Mouse (Mus musculus) right cerebral cortex, postnatal 36 days (tissue): ENCODE results near the gene Galntl5.
"Not testable (repeated sequence)": the region's sequence is repeated elsewhere in the genome, so short reads cannot be mapped to it uniquely, and the experiment has no call there.

Experiments used
- DNase-seq, 2 experiments: peaks; one replicate each; pipeline ENCODE4 v3.0.0; 2022; ENCODE audit warnings: low spot score in 2 of 2, mixed read lengths in 1 of 2

Gene Galntl5

GRCm38 (mm10) chr5:25190521-25190920 is 9.3 kb downstream of the Galntl5 start:
- no peak for DNase-seq

- no peak for DNase-seq
These were observed 30.6 kb downstream of the Galntl5 start for GRCm38 (mm10) chr5:25211872-25212271.

GRCm38 (mm10) chr5:25213216-25213615 is 32.0 kb downstream of the Galntl5 start:
- DNase-seq = not testable (repeated sequence)

- DNase-seq = peak in 1 of 2 experiments; percentile 9
These were observed 33.7 kb downstream of the Galntl5 start for GRCm38 (mm10) chr5:25215006-25215405.

DNA sequence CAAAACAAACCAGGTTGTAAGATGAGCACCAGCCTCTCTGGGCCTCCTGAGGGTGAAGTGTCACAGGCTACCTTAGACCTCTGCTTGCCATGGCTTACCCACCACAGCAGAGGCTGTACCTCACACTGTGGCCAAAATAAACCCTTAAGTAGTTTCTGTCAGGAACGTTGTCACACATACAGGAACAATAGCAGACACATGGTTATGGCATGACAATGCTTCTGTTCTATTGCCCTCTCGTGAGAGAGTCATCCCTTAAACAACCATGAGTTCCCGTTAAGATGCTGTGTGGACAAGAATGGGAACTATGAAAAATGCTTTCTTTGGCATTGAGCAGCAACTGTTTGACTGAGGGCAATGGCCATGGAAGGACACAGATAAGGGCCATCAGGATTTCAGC is 40.3 kb downstream of the Galntl5 start, which contains the start of gene Galnt11:
Gene Galnt11, plus strand, starts transcription at position 301 of the 400 bp plus-strand sequence.
- no peak for DNase-seq

DNA sequence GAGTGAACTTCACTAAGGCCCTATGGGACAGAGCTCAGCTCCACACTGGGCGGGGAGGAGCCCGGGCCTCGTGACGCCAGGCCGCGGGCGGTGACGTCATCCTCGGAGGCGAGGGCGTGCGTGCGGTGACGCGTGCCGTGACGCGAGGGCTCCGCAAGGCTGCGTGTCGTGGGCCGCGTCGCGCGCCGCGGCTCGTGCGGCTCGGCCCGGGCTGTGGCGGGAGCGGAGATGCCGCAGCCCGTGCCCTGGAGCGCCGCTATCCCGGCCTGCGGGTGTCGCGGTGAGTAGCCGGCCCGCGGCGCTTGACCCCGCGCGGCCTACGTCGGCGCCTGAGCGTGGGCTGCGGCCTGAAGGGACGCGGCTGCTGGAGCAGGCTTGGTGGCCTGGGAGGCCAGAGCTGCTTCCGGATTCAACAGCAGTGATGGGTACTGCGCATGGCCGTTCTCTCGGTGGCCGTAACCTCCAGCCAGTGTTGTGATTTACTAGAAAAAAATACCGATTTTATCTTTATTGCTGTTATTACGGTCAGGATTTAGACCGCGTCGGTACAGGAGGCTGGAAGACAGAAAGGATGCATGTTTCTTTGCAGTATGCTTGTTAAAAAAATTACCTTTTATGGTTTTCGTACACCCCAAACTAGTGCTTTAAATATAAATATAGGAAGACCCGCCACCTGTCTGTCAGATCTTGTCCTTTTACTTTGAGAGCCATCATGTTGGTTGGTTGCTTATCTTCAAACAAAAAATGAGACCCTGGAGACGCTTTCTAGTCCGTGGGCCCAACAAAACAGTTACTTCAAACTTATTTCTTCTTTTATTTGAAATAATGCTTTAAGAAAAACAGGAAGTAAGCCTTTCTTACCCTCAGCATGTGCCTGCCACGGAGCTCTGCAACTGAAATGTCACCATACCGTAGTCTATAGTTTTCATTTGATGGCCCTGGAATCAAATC is 41.8 kb downstream of the Galntl5 start, which contains the start of gene E130116L18Rik:
Gene E130116L18Rik, minus strand, starts transcription at position 402 of the 951 bp plus-strand sequence.
- DNase-seq = peak; percentile 85 to 86

DNA sequence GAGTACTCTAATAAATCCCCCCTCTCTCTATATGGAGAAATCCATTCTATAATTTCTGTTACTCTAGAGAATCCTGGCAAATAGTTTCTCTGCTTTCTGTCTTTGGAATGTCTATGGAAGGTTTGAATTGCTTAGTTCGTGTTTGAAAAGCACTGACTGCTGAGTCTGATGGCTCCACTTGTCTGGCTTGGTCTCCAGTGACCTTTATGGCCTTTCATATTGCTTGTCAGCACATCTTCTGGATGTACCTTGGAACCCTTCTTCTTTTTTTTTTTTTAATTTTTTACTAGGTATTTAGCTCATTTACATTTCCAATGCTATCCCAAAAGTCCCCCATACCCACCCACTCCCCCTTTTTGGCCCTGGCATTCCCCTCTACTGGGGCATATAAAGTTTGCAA is 43.1 kb downstream of the Galntl5 start:
- DNase-seq = not testable (repeated sequence)

GRCm38 (mm10) chr5:25243101-25243500 is 61.8 kb downstream of the Galntl5 start:
- DNase-seq = no peak

GRCm38 (mm10) chr5:25245806-25246472 is 64.7 kb downstream of the Galntl5 start:
- no peak for DNase-seq

DNA sequence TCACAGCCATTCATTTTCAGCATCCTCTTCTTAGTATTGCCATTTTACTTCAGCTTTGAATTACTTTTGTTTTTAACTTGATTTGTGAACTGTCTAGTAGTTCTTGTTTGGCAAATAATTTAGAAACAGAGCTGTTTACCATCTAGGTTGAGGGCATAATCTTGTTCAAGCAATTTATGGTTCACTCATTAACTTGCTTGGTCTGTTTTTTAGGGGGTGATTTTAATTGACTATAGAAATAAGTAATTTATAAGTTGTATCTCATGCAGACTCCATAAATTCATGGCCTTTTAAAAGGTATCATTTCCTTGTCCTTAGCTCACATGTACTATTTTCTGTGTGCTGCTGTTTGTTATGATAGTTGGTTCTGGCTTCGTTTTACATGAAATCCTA is 65.2 kb downstream of the Galntl5 start:
- DNase-seq = no peak

GRCm38 (mm10) chr5:25247036-25247435 is 65.8 kb downstream of the Galntl5 start:
- DNase-seq = no peak

DNA sequence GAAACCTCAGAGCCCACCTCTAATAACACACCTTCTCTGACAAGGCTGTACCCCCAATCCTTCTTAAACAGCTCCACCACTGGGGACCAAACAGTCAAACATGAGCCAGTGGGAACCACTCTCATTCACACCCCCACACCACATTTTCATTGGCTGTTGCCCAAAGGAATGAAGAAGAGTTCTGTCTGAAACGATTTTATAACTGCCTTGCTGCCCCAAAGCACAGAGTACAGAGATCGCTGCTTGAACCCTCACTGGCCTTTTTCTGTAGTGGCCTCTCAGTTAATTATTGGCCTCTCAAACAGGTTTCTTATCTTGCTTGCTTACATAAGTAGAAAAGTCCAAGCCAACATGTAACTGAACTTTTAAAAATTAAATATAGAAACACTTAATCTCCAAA is 71.2 kb downstream of the Galntl5 start:
- no peak for DNase-seq

DNA sequence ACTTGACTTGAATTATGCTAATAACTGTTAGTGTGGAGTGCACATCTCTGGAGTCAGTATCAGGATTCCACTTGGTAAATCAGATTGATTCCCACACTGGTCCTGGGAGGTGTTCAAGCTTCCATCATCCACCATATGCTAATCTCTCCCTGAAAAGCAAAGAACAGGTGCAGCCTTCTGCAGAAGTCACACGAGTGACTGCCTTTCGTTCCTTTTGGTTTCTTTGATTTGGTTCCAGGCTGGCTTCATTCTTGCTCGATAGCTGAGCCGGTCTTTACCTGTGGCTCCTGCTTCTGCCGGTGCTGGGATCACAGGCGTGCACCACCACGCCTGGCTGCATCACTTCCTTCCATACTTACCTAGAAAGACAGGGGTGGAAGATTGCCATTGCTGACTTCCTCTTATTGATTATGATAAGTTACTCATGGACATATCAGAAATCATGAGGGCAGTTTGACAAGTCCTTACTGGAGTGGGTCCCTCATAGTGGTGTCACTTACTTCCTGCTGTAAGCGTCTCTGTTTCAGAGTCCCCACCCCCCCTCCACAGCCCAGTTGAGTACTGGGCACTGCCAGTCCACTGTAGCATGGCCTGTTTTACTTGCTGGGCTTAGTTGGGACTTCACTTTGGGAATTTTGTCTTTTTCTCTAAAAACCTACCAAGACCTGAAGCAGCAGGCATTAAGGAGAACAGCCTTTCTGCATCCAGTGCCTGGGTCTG is 71.7 kb downstream of the Galntl5 start:
- no peak for DNase-seq

GRCm38 (mm10) chr5:25254491-25254890 is 73.2 kb downstream of the Galntl5 start:
- DNase-seq = no peak

DNA sequence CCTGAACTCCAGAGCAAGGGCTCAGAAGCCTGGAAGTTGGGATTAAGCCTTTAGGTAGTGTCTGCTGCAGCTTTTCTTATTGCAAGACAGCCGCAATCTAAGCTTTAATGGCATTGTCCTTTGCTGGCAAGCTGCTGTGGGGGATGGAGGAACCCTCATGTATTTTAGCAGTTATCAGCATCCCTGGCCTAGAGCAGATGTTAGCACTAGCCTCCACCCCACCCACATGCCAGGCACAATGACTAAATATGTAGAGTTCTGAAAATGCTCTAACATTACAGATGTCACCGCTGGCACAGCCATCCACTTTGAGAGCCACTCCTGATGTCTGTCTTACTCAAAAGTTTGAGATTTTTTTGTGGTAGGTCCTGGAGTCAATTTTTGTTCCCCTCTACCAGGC is 75.4 kb downstream of the Galntl5 start:
- DNase-seq = peak; percentile 37 to 73

GRCm38 (mm10) chr5:25261452-25261851 is 80.2 kb downstream of the Galntl5 start:
- DNase-seq = no peak

- no peak for DNase-seq
These were observed 81.0 kb downstream of the Galntl5 start for GRCm38 (mm10) chr5:25262266-25262665.

- no peak for DNase-seq
These were observed 87.1 kb downstream of the Galntl5 start for GRCm38 (mm10) chr5:25268258-25268888.
